Mouse (Mus musculus) layer of hippocampus, adult 18-20 months (tissue): ENCODE results near the gene Umodl1. TPM values are rescaled to one million over a fixed set of nuclear protein-coding genes. Genes with fewer than 3 reads are reported as not detected.

Experiments used
- DNase-seq, 2 experiments: peaks; one replicate each; pipeline ENCODE4 v3.0.0; 2022; ENCODE audit warnings: low spot score in 2 of 2
- total RNA-seq, 2 experiments: library from RNA; stranded (reverse); gene quantifications; 2 replicates each; pipeline ENCODE4 v1.2.3; 2021

Umodl1 gene
- total RNA-seq, 2 experiments from 2014 or later, result 0.50 to 0.74 TPM

DNA sequence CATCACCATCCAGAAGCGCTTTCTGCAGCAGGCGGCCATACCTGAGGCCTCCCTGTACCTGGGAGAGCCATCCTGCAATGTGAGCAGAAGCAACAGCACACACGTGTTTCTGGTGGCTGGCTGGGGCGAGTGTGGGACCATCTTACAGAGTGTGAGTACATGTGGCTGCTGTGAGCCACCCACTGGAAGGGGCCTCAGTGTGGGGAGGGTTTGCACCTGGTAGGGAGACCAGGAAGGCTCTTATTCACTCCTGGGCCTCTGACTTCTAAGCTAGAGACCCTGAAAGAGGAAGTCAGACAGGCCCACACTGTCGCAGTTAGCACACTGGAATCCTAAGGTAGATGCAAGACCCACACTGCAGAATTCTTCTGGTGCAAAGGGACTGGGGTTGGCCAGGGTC is 41.9 kb downstream of the Umodl1 start:
- DNase-seq, result no peak

DNA sequence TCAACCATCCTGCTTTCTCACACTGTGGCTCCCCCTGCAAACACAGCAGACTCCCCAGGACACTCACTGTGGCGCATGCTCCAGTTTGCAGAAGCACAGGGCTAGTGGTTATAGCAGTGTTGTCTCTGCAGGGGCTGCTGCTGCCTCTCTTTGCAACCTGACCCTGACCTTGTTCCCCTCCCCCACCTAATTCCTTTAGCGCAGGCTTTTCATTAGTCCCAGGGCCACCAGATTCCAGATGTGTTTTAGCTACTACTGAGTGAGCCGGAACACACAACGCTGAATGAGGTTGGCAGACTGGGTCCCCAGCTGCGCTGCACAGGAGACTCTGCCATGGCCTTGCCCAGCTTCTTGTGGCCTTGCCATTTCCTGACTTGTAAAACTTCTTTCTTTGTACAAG is 46.5 kb downstream of the Umodl1 start:
- DNase-seq, result no peak

DNA sequence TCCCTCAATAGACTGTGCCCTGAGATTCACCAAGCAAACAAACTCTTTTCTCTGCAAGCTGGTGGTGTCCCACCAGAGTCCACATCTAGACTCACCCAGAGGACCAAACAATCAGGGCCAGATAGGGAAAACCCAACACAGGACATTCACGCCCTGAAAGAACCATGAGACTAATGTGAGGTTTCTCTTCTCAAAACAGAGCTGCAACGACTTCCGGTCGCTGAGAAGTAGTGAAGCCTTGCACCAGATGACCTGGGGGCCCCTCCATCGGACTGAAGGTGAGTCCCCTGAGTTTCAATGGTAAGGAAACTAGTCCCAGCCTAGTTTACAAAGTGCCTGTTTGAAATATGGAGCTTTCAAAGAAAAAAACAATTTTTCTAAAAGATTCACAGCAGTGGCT is 48.2 kb downstream of the Umodl1 start:
- no peak for DNase-seq

DNA sequence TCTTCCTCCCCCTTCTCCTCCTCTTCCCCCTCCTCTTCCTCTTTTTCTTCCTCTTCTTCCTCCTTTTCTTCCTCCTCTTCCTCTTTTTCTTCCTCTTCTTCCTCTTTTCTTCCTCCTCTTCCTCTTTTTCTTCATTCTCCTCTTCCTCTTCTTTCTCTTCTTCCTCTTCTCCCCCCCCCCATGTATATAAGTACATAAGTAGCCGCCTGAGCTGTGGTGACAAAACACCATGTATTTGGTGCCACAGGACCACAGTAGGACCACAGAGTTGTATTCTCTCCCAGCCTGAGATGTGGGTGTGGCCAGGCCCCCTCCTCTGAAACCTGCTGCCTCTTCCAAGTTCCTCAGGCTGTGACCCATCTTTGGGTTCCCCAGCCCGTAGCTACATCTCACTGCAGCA is 50.8 kb downstream of the Umodl1 start:
- no peak for DNase-seq

DNA sequence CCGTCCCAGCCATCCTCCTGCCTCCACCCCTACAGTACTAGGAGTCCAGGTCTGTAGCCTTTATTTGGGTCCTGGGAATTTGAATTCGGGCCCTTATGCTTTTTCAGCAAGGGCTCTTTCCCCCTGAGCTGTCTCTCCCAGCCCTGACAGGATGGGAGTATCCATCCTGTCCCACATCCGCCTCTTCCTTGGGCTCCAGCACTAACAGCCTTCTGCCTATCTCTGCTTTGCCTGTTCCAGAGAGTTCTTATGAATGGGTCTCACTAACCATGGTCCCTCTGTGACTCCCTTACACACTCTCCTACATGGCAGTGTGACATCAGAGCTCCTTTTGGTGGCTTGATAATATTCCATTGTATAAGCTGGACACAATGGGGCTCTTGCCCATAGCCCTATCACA is 52.9 kb downstream of the Umodl1 start:
- no peak for DNase-seq

DNA sequence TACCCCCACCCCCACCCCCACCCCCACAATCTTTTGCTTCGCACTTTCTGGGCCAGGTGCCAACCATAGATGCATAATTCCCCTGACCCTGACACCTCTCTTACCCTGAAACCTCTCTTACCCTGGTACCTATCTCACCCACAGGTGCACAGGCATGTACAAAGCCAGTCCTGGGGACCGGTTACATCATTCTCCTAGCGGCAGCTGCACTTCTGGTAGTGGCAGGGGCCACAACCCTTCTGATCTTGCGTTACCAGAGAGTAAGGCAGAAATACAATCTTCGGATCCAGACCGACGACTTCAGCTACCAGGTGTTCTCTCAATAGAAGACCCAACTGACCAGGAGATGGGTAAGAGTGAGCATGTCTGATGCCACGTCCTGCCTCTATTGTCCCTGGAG is 54.0 kb downstream of the Umodl1 start:
- DNase-seq, result no peak

DNA sequence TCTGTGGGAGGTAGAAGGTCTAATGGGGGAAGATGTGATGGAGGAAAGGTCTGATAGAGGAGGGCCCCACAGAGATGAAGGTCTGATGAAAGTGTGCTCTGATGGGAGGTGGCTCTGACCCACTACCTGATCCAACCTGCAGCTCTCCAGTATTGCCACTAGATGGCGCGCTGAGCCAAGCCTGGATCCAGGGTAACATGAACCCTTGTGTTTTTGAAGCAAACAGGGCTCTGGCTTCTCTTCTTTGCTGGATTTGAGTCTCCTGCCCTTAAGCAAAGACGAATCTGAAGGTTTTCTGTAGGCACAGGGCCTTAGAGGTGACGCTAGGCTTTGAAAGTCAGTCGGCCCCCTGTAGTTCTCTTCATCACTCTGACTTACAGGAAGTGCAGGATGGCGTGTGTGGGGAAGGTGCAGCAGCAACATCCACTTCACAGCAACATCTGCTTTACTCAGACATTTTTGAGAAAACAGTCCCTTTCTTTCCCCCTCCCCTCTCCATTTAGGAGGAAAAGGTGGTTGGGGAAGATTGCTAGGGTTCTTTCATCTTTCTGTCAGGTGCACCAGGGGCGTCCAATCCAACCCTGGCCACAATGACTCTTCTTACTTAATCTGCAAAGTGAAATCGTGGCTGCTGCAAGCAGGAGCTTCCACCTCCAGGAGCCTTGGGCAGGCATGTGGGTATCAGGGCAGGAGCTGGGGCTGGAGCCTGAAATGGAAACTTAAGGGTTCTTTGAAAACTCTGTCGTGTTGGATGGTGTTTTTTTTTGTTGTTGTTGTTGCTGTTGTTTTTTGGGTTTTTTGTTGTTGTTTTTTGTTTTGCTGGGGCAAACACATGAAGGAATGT is 57.3 kb downstream of the Umodl1 start:
- peak in 1 of 2 experiments; percentile 50 for DNase-seq

DNA sequence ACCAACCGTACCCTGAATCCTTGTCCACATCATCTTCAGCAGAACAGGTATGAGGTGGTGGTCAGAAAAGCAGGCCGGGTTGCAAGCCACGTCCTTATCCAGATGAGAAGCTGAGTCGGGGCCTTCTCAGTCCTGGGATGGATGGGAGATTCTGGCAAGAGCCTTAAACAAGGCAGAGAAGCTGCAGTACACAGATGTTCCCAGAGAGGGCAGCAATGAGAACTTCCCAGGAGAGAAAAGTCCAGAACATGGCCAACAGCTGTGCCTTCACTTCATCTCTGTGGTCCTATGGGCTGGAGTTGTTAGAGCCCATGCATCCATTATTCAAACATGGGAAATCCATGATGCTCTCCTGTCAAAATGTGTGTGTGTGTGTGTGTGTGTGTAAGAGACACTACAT is 63.8 kb downstream of the Umodl1 start:
- peak in 1 of 2 experiments; percentile 78 for DNase-seq

DNA sequence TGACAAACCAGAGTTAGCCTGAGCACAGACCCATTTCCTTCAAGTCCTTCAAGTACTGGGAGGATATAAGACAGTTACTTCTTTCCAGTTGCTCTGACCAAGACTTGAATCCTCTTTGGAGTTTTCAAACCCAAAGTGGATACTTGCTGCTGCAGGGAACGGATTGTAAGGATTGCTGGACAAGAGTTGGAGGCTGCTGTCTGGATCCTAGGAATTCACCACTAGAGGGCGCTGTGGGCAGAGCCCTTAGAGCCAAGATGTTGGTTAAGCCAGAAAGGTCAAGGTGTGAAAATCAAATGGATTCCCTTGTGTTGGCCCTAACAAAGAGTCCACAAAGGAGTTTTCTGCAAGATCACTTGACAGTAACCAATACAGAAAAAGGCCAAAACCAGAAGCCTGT is 65.1 kb downstream of the Umodl1 start:
- DNase-seq, result peak in 1 of 2 experiments; percentile 81

DNA sequence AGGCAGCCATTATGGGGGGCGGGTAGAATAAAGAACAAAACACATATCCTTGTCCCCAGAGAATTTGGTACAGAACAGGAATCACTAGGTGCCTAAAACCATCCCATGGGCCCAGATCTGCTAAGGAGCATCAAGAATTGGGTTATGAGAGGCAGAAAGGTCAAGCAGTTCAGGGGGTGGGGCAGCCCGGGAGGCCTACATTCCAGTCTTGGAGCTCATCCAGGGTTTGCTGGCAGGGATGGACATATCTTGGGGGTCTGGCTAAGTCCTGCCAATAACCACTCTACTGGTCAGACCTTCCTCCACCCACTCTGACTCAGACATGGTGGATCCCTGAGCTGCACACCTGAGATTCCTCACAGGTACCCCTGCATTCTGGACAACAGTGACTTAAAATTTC is 65.6 kb downstream of the Umodl1 start:
- DNase-seq, result no peak

DNA sequence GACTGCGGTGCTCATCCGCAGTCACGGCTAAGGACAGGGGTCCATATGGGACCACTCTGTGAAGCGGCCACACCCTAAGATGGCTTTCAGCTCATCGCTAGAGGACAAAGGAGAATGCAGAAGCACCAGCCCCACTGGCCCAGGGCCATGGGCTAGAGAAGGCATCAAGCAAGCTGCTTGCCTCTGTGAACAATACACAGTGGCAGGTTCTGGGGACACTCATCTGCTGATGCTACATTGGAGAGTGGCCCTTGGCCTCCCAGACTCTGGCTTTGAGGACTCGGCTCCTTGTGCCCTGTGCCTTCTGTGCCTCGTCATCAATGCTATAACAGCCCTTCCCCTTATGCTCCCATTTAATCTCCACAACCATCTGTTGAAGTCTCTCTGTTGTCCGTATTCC is 66.8 kb downstream of the Umodl1 start:
- peak in 1 of 2 experiments; percentile 37 for DNase-seq

DNA sequence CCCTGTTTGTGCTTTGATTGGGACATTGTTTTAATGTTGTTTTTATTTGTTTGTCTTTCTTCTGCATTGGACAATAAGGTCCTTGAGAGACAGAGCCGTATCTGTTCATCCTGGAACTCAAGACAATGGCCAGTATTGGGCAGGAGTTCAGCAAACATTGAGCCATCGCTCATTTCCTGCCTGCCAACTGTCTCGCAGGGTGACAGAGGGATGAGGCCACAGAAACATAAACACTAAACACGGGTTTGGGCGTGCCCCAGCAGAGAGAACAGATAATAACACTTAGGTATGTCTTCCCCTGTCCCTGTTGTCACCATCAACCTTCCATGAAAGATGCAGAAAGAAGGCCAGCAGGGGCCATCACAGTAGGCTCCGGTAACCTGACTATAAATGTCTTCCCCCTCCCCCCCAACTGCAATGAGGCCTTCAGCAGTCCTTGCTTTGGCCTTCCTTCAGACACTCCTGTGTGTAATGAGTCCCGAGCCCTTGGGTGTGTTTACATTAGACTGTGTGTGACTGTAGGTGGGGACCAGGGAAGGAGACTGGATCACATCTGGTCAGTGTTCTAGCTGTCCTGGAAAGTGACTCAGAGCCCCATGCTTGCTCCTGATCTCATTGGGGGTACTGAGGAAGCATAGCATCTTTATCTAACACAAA is 69.8 kb downstream of the Umodl1 start:
- DNase-seq, result peak in 1 of 2 experiments; percentile 48

DNA sequence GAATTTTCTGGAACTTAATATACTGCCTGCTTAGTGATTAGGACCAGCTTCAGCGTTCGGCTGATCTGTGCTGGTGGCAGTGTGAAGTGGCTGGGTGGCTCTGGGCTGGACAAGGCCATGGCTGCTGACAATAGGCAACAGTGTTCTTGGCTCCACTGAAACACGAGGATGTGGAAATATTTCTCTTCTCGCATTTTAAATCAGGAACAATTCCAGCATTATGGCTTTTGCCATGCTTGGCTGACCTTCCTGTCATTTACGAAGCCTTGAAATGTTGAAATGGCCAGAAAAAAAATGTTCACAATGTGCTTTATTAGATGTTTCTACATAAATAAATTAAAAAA is 70.3 kb downstream of the Umodl1 start:
- DNase-seq, result no peak

DNA sequence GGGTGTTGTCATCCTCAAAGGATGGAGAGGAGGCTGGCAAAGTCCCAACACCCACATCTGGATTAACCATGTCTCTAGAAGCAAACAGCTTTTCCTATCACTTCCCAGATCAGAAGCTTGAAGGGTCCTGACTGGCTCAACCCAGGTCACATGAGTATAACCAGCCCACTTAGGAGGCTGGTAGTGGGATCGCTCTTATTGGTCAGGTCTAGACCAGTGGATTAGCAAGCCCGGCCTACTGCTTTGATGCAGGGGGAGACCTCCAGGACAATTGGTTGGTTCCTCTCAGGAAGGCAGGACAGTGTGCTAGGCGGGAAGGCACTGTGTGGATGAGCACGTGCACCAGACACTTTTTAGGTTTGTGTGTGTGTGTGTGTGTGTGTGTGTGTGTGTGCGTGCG is 72.5 kb downstream of the Umodl1 start:
- DNase-seq, result no peak

DNA sequence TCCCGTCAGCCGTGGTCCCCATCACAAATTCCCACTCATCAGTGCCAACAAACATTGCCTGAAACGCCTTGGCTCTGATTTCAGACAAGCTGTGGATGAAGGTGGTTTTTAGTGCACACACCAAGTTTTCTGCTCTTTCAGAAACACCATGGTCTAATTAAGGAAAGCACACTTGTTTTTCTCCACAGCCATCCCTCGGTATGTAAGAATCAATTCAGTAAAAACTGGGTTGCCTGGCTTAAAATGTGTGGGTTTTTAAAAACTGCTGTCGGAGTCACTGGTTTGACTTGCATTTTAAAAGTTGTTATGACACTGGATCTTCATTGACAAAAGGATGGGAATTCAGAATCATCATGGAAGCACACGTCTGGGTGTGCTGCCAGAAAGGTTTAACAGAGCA is 73.3 kb downstream of the Umodl1 start:
- no peak for DNase-seq

DNA sequence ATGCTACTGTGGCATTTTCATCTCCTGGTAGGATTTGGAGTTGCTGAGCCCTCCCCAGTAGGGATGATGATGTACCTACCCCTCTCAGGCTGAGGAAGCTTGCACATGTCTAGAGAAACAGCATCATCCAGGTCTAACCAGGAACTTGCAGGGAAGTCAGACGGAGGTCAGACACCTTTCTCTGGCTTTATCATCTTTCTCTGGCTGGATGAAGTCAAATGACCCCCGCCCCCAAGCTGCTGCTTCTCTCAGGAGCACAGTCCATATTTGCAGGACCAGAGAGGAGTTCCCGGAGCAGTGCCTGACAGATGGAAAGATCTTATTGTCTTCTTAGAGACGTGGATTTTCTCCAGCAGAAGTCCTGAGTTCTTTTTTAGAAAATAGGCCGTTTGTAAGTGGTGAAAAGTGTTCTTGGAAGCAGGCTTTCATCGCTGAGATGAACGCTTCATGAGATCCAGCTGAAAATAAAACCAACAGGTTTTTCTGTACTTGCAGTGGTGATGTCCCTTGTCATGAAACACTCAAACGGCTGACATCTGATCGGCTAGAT is 74.5 kb downstream of the Umodl1 start:
- DNase-seq, result no peak

DNA sequence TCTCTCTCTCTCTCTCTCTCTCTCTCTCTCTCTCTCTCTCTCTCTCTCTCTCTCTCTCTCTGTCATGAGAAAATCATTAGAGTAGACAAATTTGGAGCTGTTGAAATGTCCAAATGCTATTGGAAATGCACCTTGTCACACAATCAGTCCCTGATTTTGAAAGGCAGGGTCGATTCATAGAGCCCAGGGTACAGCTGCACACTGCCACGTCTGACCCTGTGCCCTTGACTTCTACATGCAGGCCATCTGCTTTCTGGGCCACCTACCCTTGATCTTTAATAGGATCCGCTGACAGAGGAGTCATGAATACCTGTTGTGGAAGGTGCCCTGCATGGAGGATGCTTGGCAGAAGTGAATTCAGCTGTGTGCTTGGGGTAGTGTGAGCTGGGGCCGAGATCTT is 75.0 kb downstream of the Umodl1 start:
- DNase-seq, result no peak

DNA sequence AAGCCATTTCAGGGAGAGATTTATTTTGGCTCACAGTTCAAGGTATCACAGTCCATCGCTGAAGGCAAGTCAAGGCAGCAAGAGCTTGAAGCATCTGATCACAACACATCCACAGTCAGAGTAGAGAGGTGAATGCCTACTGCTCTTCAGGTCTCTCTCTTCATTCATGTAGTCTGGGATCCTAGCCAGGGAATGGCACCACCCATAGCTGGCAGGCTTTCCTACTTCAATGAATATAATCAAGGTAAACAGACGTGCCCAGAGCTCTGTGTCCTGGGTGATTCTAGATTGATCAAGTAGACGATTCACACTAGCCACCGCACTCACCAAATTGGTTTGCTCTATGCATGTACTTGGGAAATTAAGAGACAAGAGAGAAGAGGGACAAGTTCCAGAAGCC is 77.9 kb downstream of the Umodl1 start:
- no peak for DNase-seq

DNA sequence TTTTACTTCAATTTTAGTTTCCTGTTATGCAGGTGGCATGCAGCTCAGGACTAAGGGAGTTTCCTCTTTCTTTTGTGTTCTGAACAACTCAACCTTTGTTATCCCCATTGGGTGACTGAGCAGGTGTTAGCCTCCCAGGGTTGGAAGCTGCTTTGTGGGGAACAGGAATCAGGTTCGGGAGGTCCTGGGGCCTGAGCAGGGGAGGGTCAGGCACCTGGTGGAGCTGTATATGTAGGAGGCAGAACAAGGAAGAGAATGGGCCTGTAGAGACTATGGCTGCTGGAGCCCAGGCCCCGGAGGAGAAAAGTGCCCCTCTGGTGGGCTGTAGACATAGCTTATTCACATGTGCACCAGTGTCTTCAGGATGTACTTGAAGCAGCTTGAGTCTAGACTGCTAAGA is 78.8 kb downstream of the Umodl1 start:
- DNase-seq, result no peak

DNA sequence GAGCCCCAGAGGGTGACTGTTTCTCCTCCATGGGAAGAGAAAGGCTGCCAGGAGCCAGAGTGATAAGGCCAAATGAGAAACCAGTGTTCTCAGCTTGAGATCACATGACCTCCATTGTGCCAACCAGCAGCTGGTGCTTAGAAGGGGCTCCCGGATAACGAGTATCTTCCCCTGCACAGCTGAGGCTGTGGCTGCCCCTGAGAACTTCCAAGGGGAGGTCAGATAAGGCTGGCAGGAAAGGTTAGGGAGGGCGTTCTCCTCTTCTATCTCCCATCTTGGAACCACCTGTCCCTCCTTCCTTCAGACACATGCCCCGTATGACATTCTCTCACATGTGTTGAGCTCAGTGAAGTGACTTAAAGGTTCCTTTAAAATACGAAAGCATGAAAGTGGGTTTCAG is 79.7 kb downstream of the Umodl1 start:
- peak in 1 of 2 experiments; percentile 55 for DNase-seq

DNA sequence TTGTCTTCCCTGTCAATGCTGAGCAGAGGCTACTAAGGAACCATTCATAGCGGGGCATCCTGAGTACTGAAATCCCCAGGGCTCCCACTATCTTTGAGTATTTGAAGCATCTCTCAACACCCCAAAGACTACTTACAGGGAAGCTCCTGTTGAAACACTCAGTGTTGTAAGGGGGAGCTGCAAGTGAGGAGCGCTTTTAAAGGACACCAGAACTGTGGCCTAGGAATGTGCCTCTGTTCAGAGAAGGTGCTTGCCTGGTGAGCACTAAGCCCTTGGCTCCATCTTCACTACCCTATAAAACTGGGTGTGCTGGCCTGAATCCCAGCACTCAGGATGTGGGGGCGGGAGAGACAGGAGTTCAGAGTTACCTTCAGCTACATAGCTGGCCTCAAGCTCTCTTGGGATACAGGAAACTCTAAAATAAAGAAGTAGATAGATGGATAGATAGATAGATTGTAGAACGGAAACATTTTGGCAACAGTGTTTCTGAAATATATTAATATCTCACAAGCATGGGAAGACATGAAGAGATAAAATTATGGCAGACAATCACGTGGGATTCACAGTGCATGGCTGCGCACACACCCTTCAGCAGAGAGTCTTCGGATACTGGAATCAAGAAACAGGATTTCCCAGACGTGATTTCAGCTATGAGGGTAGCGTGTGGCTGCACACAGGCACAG is 80.4 kb downstream of the Umodl1 start:
- no peak for DNase-seq
